Mouse (Mus musculus): ENCODE data around the gene Gm47841.

Gene Gm47841

DNA sequence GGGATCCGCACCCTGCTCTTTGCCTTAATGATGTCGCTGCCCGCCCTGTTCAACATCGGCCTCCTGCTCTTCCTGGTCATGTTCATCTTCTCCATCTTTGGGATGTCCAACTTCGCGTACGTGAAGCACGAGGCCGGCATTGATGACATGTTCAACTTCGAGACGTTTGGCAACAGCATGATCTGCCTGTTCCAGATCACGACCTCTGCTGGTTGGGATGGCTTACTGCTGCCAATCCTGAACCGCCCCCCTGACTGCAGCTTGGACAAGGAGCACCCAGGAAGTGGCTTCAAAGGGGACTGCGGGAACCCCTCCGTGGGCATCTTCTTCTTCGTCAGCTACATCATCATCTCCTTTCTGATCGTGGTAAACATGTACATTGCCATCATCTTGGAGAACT, 7.5 kb downstream of the Gm47841 start:
- no peak for DNase-seq

DNA sequence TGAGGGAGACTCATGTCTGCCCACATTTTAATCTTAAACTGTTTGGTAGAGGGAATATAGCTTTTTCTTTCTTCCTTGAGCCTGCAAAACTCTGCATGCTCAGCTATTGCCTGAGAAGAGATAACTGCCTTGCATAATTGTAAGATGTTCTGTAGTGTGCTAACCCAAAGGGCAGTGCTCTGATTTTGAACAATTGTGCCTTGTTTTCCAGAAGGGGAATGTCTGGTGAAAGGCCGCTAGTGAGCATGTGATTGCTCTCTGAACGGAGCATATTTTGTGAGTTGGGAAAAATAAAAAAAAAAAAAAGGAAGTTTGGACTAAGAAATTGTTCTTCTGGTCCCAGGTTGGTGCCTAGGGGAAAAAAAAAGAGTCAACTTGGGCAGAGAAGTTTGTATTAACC, 18.2 kb downstream of the Gm47841 start:
- DNase-seq, result no peak

DNA sequence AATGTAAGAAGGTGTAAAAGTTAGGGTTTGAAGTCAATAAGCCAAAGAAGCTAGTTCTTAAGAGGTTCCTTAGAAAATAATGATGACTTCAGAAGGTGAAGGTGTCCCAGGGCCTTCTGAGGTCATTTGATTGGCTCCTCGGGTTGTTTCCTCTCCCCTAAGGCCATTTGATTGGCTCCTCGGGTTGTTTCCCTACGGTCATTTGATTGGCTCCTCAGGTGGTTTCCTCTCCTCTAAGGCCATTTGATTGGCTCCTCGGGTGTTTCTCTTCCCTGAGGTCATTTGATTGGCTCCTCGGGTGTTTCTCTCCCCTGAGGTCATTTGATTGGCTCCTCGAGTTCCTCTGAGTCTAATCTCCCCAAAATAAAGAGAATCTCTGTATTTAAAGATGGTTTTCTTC, 35.8 kb downstream of the Gm47841 start:
- no peak for DNase-seq

DNA sequence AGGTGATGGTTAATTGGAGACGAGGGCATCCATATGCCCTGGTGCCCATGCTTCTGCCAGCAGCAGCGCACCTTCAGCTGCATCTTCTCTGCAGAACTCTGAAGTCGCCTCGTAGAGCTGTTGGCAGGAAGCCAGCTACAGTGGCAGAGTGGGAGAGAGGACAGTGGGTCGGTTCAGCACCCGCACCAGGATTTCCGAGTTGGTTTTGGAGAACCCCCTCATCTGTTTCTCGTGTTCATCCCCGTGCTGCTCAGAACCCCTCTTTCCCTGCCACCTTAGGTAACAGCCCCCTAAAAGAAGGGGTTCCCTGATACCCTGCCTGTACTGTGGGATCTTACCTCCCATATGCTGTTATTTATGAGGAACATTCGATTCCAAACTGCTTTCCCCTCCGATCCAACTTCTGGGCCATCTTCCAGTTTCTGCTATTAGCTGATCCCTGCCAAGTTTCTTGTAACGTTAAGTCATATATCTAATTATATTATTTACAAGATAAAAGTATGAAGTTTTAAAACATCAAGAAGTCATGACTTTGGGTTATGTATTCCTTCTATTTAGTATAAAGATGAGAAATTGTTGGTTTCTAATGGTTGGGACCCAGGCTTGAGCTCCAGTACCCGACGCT, 38.7 kb downstream of the Gm47841 start:
- DNase-seq, result no peak

DNA sequence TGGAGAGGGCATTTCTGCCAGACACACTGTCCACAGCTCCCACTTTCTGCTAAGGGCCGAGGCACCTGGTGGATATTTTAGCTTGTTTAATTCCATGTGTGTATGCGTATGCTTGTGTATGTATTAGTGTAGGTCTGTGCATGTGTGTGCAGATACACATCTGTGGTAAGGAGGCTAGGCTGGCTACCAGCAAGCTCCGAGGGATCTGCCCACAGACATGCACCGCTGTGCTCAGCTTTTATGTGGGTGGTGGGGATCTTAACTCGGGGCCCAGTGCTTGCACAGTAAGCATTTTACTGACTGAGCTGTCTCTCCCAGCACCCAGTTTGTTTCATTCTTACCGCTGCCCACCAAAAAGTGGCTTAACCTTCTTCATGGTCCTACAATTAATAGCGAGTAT, 40.0 kb downstream of the Gm47841 start:
- no peak for DNase-seq

DNA sequence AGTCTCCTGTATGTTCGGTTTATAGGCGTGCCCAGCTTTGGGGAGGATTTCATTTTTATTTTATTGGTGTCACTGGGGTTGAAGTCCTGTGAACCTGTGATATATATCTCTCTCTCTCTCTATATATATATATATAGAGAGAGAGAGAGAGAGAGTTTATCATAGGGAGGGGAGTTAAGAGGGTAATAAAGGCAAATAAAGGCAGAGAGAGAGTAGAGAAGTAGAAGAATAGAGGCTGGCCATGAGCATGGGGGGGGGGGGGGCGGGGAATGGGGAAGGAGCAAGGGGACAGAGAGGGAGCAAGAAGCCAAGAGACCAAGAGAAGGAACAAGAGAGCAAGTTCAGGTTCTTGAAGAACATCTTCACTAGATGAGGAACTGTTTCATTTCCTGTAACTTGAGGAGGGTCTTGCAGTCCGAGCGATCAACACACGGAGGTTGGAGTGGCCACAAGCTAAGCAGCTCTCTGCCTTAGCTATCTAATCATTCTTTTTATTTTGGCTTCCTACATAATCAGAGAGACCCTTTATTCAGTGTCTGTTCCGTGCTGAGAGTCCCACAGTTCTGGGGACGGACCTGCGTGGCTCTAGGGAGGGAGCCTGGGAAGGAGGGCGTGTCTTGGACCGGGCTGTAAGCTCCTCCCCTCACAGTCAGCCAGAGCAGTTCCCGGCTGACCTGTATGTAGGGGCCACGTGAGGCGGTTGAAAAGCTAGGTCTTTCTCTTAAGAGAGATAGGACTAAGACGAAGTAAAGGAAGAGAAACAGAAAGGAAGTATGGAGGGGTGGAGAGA, 40.8 kb downstream of the Gm47841 start:
- peak; percentile 29 for DNase-seq

DNA sequence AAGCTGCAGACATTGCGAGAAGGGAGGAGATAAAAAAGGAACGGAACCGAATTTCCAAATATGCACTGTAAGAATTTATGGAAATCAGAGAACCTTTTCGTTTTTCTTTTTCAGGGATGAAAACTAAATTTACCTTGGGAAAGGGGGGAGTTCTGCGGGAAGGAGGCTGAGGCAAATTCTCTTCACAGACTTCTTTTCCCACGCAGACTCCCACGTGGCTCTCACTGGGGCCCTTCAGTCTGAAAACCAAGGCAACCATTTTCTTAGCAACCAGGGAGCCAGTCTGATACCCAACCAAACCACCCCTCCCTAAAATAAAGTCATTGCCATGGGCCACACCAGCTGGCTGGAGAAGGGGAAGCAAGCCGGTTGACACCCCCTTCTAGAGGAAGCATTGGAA, 41.5 kb downstream of the Gm47841 start:
- DNase-seq, result no peak

DNA sequence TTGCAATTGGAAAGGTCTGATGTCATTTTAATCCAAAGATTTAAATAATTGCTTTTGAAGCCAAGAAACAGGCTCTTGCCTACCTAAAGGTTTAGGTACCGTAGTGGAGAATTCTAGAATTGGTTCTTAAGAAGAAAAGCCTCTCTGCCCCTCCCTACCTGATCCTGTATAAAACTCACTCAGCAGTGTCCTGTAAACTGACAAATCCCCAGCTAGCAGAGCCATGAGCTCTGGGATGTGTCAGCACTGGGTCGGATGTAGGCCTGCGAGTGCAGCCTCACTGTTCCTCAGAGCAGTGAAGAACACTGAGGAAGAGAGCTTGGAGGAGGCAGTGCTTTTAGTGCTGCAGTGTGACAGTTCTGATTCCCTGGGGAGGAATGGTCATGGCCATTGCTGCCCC, 42.7 kb downstream of the Gm47841 start:
- no peak for DNase-seq

DNA sequence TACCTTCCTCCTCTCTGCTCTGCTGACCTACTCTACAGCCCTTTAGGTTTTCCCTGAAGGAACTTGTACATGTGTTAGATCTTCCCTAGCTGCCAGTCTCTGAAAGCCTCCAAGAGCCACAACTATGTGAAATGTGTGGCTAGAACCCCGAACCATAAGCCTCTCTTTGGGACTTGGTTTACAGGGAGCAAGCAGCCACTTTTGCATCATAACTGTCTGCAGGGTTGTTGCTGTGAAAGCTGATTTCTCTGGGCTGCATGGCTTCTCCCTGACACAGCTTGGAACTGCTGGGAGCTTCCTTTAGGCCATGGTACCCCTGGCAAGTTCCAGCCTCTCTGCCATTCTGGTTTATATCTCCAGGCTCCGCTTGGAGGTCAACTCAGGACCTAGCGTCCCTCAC, 44.7 kb downstream of the Gm47841 start:
- no peak for DNase-seq

DNA sequence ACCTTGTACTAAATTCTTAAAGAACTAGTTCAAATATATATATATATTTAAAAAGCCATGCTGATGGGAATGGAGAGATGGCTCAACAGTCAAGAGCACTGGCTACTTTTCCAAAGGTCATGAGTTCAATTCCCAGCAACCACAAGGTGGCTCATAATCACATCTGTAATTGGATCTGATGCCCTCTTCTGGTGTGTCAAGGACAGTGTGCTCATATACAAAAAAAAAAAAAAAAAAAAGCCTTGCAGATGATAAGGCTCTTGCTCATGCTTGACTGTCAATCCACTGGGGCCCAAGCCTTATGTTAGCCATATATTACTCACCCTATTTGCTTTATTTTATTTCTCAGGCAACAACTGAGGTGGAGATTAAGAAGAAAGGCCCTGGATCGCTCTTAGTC, 45.5 kb downstream of the Gm47841 start:
- no peak for DNase-seq

DNA sequence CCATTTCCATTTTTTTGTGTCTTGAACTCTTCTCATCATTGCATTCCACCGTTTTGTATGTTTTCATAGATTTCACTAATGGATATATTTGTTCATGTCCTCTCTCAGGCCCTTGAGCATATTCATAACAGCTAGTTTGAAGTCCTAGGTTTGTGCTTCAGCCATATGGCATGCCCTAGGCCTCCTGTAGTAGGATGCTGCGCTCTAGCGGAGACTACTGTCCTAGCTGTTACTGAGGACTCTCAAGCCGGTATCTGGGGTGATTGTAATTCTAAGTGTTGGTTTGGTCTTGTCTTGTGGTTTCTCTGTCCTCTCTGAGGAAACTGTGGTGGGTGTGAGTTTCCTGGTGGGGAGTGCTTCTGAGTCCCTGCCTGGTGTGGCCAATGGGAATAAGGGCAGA, 50.1 kb downstream of the Gm47841 start:
- peak; percentile 32 for DNase-seq

Measured in lung, postnatal 14 days (tissue).